Mouse (Mus musculus) megakaryocyte, embryonic 14.5 days (primary cell): Measurements from ENCODE around the gene Fn1.

ENCODE experiments used
- FLI1 ChIP-seq: IDR thresholded peaks from 2 replicates; pipeline ENCODE4 v1.6.1; 2012; ENCODE audit warnings: low read length, inconsistent platforms, mixed read lengths
- GATA1 ChIP-seq: IDR thresholded peaks from 3 replicates; pipeline ENCODE4 v1.6.1; 2012; ENCODE audit warnings: mixed read lengths, low read length, inconsistent platforms, borderline replicate concordance

GRCm38 (mm10) chr1:71564291-71564690 is 88.7 kb downstream of the Fn1 start:
- no peak for TF ChIP-seq GATA1
- TF ChIP-seq FLI1, result no peak
